Mouse (Mus musculus) ovary, adult 18-20 months (tissue): Measurements from ENCODE around the gene Lbx2.

ENCODE experiments used
- DNase-seq: peaks from one replicate; pipeline ENCODE4 v3.0.0; 2022; ENCODE audit warnings: low spot score, mixed read lengths

The Lbx2 gene

DNA sequence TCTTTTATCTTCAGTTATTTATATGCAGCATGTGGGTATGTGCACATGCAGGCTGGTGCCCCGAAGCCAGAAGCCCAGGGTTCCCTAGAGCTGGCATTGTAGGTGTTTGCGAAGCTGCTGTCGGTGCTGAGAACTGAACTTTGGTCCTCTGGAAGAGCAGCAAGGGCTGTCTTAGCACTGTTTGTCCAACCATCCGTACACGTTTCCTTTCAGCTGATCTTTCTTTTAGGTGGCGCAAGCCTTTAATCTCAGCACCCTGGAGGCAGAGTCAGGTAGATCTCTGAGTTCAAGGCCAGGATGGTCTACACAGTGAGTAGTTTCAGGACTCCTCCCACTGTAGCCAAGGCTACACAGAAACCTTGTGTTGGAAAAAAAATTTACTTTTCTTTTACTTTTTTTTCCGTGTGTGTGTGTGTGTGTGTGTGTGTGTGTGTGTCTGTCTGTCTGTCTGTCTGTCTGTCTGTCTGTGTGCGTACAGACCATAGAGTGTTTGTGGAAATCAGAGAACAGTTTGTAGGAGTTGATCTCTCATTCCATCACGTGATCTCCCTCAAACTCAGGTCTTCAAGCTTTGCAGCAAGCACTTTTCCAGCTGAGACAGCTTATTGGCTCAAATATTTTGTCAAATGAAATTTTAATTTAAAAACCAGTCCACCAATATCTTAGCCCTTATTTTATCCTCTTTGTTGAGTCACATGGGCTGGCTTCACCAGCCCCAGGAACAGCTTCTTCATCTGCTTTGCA lies 46.2 kb downstream of the Lbx2 start:
- no peak for DNase-seq

DNA sequence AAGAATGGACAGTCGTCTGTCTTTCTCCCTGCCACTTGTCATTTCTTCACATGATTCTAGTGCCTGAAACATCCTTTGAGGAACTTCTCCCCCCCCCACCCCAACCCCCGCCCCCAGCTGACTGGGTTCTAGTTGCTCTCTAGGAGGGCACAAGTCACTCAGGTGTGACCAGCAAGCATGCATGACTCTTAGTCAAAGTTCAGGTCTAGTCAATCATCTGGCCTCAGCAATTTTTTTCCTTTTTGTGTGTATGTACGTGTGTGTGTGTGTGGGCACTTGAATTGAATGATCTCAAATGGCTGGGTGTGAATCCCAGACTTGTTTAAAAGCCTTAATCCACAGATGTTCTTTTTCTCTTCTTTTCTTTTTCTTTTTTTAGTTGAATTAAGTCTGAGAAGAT lies 48.1 kb downstream of the Lbx2 start:
- no peak for DNase-seq

DNA sequence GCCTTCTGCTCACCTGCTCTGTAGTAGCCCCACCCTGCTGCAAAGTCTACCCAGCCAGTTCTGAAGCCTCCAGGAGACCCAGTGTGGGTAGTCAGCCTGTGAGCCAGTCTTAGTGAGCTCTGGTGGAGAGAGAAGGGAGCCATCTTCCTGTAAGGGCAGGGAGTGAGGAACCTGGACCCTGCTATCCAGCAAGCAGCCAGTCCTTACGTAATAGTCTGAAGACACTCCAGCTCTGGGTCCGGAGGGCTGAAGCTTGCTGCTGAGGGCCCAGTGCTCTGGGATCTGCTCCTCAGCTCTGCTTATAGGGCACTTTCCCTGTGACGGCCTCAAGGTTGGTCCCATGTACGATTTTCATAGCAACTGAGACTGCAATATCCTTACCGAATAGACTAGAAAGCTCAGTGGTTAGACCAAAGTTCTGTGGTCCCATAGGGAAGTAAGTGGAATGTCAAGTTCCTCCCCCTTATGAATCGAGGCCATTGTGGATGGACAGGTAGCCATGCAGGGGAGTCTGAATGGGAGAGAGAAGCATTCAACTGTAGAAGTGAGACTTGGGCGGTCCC lies 48.9 kb downstream of the Lbx2 start, which contains the start of gene Rtkn:
Gene Rtkn (plus strand): TSS at position 513 of the 563 bp plus-strand sequence.
- DNase-seq = no peak

DNA sequence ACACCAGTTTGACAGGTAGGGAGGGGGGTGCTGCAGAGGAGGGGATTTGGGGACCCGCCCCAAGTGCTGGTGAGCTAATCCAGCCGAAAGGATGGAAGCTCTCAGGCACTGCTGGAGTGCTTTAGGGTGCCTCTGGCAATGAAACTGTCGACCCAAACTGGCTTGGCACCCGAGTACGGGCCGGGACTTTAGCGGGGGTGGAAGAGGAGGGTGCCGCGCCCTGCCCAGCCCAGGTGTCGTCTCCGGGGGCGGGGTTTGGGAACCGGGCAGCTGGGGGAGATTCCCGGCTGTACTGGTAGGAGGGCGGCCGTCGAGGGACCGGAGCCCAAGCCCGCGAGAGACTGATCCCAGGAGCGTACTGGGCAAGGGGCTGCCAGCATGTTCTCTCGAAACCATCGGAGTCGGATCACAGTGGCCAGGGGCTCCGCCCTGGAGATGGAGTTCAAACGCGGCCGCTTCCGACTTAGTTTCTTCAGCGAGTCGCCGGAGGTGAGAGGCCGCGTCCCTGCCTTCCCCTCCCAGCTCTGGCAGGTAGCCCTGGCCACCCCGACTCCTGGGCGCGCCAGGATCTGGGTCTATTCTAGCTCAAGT lies 49.5 kb downstream of the Lbx2 start:
- no peak for DNase-seq

DNA sequence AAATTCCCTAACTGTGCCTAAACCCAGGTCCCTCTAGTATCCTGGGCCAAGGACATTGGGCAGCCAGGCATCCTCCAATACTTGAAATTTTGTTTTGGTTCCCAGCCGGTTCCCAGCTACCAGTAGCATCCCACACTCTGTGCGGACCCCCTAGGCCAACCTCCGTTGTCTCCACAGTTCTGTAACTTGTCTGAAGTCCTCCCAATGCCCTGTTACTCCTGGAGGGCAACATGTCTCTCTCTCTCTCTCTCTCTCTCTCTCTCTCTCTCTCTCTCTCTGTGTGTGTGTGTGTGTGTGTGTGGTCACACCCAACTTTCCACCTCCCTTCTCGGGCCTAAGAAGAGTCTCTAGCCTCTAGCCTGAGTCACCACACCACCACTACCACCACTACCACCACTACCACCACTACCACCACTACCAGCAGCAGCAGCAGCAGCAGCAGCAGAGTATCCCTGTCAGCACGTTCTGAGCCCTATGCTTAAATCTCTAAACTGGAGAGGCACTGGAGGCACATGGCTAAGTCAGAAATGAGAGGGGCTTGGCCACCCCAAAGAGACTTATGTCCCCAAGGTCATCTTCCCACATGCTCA lies 50.2 kb downstream of the Lbx2 start:
- no peak for DNase-seq

DNA sequence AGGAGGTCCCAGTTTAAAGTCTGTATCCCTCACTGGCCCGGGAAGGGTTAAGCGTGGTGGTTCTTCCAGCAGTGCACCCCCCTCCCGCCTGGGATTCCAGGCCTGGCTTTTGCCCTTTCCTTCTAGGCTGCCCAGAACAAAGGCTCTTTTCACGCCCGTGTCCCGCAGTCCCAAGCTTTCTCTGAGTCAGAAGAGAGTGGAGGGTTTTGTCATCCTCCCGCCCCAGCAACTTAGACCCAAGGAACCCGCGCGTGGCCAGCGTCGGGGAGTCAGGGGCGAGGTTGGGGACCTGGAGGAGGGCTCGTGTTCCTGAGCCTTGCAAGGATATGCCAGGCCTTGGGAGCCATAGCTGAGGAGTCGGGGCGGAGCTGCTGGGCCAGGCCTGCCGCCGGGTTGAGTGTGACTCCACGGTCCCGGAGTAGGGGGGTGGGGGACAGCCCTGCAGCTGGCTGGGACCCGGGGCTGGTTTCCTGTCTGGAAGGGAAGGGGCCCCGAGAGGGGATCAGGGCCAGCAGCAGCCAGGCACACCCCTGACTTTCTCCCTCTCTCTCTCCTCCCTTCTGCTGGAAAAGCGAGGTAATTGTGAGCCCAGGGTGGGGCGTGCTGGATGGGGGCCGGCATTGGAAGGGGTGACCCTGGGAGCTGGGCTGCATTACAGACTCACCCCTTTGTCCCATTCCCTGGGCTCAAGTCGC lies 50.9 kb downstream of the Lbx2 start:
- DNase-seq = peak; percentile 57

DNA sequence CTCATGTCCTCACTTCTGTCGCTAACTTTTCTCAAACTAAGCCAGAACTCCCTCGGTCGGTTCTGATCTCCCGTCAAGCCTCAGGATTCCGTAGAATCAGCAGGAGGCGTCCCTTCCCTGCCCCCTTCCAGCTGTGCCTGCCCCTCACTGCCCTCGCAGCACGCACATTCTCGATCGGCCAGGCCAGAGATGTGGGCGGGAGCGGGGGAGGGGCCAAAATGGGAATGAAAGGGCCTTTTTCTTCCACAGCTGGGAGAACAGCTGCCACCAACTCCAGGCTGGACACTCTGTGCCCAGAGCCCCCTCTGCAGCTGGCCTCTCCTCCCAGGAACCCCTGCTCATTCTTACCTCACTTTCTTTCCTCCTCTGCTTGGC lies 51.4 kb downstream of the Lbx2 start:
- peak; percentile 84 for DNase-seq
